Mouse (Mus musculus) gastrocnemius, adult 2 months (tissue): ENCODE results near the gene Mrm2. TPM values are rescaled to one million over a fixed set of nuclear protein-coding genes. Genes with fewer than 3 reads are reported as not detected.
A peak's percentile ranks its signal among the peaks of the same experiment; 100 is the strongest.

Source experiments
- DNase-seq: peaks from one replicate; pipeline ENCODE4 v3.0.0; 2022
- H3K27ac ChIP-seq: fragments of 200-600 bp; 2 replicates; pipeline ENCODE4 v1.8.1; 2022; ENCODE audit warnings: mild to moderate bottlenecking
- H3K4me3 ChIP-seq: fragments of 200-600 bp; 2 replicates; pipeline ENCODE4 v1.8.1; 2022; ENCODE audit warnings: mild to moderate bottlenecking, moderate library complexity
- CTCF ChIP-seq: fragments of 200-600 bp; IDR thresholded peaks from 2 replicates; pipeline ENCODE4 v1.8.1; 2022; ENCODE audit warnings: antibody characterized with exemption, mild to moderate bottlenecking, moderate library complexity
- intact Hi-C: fragments of 180-260 bp; cut with DNase I; formaldehyde crosslinking; loops from one replicate; pipeline ENCODE4 v1.15.1; 2025
- total RNA-seq, 2 experiments: library from RNA; stranded (reverse); gene quantifications; 2 replicates each; pipeline ENCODE4 v1.2.3; 2021

Mrm2 gene
- total RNA-seq, 2 experiments from 2014 or later: 6.0 to 9.0 TPM

GRCm38 (mm10) chr5:140364415-140364814, 32.7 kb upstream of the Mrm2 start:
- TF ChIP-seq CTCF: no peak
- Histone ChIP-seq H3K4me3 (no peak overlapping the region), H3K27ac (no peak overlapping the region)
- intact Hi-C loops: no loop called here
- DNase-seq: no peak

GRCm38 (mm10) chr5:140359930-140360674, 28.4 kb upstream of the Mrm2 start:
- no peak overlapping the region for H3K27ac ChIP-seq
- H3K4me3 ChIP-seq: no peak overlapping the region
- intact Hi-C loops: no loop called here
- DNase-seq: no peak
- no peak for TF ChIP-seq CTCF

- Histone ChIP-seq H3K4me3 (no peak overlapping the region), H3K27ac (no peak overlapping the region)
- intact Hi-C loops: no loop called here
- TF ChIP-seq CTCF: no peak
- no peak for DNase-seq
Observed at GRCm38 (mm10) chr5:140357466-140357865, 25.8 kb upstream of the Mrm2 start.

- Histone ChIP-seq H3K27ac (no peak overlapping the region), H3K4me3 (no peak overlapping the region)
- intact Hi-C loops: no loop called here
- DNase-seq: no peak
- no peak for TF ChIP-seq CTCF
Observed at GRCm38 (mm10) chr5:140355934-140356333, 24.2 kb upstream of the Mrm2 start.

GRCm38 (mm10) chr5:140352352-140352751, 20.7 kb upstream of the Mrm2 start:
- no peak for DNase-seq
- intact Hi-C loops: no loop called here
- Histone ChIP-seq H3K27ac (no peak overlapping the region), H3K4me3 (no peak overlapping the region)
- TF ChIP-seq CTCF: no peak

- no peak overlapping the region for H3K27ac ChIP-seq
- intact Hi-C loops: no loop called here
- DNase-seq: no peak
- H3K4me3 ChIP-seq: no peak overlapping the region
- no peak for TF ChIP-seq CTCF
Observed at GRCm38 (mm10) chr5:140350731-140351497, 19.2 kb upstream of the Mrm2 start.

- no peak for TF ChIP-seq CTCF
- no peak for DNase-seq
- Histone ChIP-seq H3K4me3 (no peak overlapping the region), H3K27ac (no peak overlapping the region)
- intact Hi-C loops: no loop called here
Observed at GRCm38 (mm10) chr5:140349882-140350281, 18.2 kb upstream of the Mrm2 start.

- no peak overlapping the region for H3K4me3 ChIP-seq
- no peak overlapping the region for H3K27ac ChIP-seq
- intact Hi-C loops: no loop called here
- DNase-seq: no peak
- TF ChIP-seq CTCF: no peak
Observed at GRCm38 (mm10) chr5:140346050-140346449, 14.4 kb upstream of the Mrm2 start.

- no peak overlapping the region for H3K4me3 ChIP-seq
- no peak overlapping the region for H3K27ac ChIP-seq
- no peak for TF ChIP-seq CTCF
- DNase-seq: no peak
- intact Hi-C loops: no loop called here
Observed at GRCm38 (mm10) chr5:140345244-140345643, 13.5 kb upstream of the Mrm2 start.

GRCm38 (mm10) chr5:140342880-140343279, 11.2 kb upstream of the Mrm2 start:
- no peak overlapping the region for H3K27ac ChIP-seq
- intact Hi-C loops: no loop called here
- TF ChIP-seq CTCF: peak; percentile 22
- DNase-seq: no peak
- no peak overlapping the region for H3K4me3 ChIP-seq

GRCm38 (mm10) chr5:140339836-140340235, 8.1 kb upstream of the Mrm2 start:
- no peak overlapping the region for H3K4me3 ChIP-seq
- DNase-seq: no peak
- intact Hi-C loops: loop anchor here (5.0 kb wide), 1 partner anchor 503 kb away; no protein-coding TSS in a partner anchor
- H3K27ac ChIP-seq: no peak overlapping the region
- no peak for TF ChIP-seq CTCF

GRCm38 (mm10) chr5:140338779-140339178, 7.1 kb upstream of the Mrm2 start:
- H3K27ac ChIP-seq: no peak overlapping the region
- H3K4me3 ChIP-seq: no peak overlapping the region
- intact Hi-C loops: loop anchor here (5.0 kb wide), 1 partner anchor 501 kb away; no protein-coding TSS in a partner anchor
- TF ChIP-seq CTCF: peak; percentile 22
- no peak for DNase-seq

- DNase-seq: peak; percentile 43
- H3K4me3 ChIP-seq: no peak overlapping the region
- TF ChIP-seq CTCF: peak; percentile 89
- H3K27ac ChIP-seq: no peak overlapping the region
- intact Hi-C loops: loop anchor here (5.0 kb wide), 1 partner anchor 499 kb away; no protein-coding TSS in a partner anchor
Observed at GRCm38 (mm10) chr5:140336680-140337079, 5.0 kb upstream of the Mrm2 start.

- H3K4me3 ChIP-seq: no peak overlapping the region
- H3K27ac ChIP-seq: no peak overlapping the region
- no peak for DNase-seq
- peak; percentile 20; the same call in 1 of the 2 replicates for TF ChIP-seq CTCF
- intact Hi-C loops: loop anchor here (5.0 kb wide), 1 partner anchor 54 kb away; the partner anchor contains the start of gene Snx8
Observed at GRCm38 (mm10) chr5:140333631-140334030, 1.9 kb upstream of the Mrm2 start.
